Mouse (Mus musculus) CH12F3 (cell line): ENCODE data around the gene Cnot10.

ENCODE experiments used
- in situ Hi-C: fragments of 300-500 bp; cut with MboI; formaldehyde crosslinking; loops from 2 replicates; pipeline ENCODE4 v1.14.3; 2020; ENCODE audit warnings: low sequenced_read_pairs

The Cnot10 gene

DNA sequence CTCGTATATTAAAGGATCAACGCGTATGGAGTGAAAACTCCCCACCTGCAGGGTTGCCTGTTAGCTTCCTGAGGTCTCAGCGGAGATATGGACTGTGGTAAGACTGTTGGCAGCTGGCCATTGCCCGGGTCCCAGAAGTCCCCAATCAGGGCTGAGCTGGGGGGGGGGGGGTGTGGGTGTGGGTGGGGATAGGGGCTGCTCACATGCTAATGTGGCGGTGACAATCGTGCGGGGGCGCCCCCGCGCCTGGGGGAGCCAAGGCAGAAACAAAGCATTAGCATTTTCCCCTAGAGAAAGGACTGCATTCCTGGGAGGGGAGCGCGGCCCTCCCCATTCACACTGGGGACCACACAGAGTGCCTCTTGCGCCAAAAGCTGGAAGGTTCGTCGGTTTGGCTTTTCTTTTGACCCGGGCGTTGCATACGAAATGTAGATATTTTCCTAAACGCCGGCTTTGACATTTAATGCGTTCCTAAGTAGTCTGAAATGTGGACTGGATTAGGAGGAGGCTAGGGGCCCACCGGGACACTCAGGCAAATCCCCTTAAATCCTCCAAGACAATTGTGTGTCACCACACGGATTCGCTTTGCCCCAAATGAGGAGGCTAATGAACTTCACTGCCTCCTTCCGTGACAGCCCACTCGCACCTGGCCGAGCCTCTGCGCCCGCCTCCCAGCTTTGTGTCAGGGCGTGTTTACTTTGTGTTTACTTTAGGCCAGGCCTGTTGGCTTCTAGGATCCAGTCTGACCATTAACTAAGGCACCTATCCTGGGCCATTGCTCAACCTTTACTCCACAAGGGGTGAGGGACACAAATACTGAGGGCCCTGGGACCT lies 55.6 kb downstream of the Cnot10 start:
- in situ Hi-C loops = loop anchor here (10.0 kb wide), 1 partner anchor 170 kb away; no protein-coding TSS in a partner anchor

DNA sequence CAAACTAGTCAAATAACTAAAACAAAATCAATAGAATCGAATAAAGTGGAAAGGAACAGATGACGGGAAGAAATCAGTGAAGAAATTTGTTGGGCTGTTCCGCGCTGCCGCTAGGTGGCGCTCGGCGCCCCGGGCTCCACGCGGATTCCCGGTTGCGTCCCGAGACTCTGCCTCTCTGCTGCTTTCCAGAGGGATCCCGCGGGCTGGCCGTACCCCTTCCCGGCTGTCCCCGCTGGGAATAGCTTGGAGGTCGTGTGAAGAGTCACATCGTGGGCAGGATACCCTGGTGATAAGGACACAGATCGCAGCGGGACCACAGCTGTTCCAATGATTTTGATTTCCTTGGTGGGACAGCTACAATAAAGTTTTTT lies 56.2 kb downstream of the Cnot10 start:
- in situ Hi-C loops = loop anchor here (10.0 kb wide), 1 partner anchor 169 kb away; no protein-coding TSS in a partner anchor

DNA sequence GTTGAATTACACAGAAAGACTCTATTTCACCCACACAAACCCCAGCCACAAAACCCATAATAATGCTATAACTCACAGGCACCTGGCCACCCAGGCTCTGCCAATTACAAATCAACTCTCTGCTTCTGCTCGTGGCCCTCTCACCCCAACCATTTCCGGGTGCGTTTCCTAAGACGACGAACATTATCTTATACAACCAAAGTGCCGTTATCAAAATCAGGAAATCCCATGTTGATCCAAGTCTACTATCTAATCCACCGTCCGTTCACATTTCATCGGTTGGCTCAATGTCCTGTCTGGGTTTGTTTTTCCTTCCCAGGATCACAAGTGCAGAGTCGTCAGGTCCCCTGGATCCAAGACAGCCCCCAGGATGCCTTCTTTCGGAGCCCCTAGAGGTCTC lies 61.3 kb downstream of the Cnot10 start:
- in situ Hi-C loops = loop anchor here (5.0 kb wide), 1 partner anchor 76 kb away; the partner anchor contains the start of gene Ccr4

DNA sequence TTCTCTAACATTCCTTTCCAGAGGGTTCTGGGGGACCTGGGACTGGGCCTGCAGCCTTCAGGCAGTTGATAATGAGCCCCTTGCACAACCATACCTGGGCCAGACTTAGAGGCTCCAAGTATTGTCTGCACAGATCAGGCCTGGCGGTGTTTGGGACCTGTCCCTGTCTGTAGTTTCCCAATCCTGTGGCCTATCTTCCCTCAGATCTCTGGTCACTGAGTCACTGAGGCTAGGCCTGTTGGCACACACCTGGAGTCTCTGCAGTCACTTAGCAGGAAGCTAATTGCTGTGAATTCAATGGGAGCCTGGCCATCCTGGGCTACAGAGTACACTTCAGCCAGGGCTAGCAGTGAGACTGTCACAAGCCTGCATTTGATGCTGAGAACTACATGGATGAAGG lies 64.0 kb downstream of the Cnot10 start:
- in situ Hi-C loops = loop anchor here (5.0 kb wide), 1 partner anchor 74 kb away; the partner anchor contains the start of gene Ccr4

DNA sequence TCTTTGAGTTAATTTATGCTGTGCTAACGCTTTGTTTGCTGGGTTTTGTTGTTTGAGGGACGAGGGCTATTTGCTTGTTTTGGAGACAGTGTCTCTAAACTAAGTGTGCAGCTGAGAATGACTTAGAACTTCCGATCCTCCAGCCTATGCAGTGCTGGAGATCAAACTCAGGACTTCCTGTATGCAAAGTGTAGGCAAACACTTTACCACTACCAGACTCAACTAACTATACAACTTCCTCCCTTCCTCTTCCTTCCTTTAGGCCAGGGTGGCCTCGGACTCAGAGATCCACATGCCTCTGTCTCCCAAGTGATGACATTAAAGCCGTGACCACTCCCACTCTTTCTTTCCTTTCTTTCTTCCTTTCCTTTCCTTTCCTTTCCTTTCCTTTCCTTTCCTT lies 66.5 kb downstream of the Cnot10 start:
- in situ Hi-C loops = no loop called here

DNA sequence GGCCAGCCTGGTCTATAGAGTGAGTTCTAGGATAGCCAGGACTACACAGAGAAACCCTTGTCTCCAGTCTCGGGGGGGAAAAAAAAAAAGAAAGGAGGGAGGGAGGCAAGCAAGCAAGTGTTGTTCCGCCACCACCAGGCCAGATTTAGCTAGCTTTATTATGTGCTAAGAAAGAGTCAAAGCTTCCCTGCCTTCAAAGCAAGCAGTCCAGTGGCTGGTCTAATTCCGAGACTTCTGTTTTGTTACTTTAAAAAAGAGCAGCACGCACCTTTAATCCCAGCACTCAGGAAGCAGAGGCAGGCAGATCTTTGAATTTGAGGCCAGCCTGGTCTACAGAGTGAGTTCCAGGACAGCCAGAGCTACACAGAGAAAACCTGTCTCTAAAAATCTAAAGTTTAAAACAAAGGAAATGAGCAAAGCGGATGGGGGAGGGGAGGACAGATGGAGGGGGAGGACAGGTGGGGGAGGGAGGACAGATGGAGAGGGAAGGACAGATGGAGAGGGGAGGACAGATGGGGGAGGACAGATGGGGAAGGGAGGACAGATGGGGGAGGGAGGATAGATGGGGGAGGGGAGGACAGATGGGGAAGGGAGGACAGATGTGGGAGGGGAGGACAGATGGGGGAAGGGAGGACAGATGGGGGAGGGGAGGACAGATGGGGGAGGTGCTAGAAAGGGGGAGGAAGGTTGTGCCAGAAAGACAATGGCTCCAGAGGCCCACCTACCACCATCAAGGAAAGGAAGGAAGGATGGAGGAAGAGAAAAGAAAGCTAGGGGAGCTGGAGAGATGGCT lies 71.1 kb downstream of the Cnot10 start:
- in situ Hi-C loops = no loop called here

DNA sequence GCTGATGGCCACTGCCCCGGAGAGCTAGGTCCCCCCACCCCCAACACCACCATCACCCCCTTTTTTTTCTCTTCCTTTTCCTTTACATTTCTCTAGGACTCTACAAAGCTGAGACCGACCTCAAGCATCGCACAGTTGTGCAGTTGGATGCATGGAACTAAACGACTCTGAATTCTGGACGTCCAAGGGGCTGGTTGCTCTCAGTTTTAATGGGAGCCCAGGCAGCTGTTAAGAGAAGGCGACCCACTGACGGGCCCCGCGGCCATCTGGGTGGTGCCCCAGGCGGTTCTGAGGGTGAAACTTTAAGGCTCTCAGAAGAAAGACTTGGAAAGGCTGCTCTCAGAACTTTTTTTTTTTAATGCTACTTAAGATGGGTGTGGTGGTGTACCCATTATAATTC lies 75.3 kb downstream of the Cnot10 start:
- in situ Hi-C loops = no loop called here

DNA sequence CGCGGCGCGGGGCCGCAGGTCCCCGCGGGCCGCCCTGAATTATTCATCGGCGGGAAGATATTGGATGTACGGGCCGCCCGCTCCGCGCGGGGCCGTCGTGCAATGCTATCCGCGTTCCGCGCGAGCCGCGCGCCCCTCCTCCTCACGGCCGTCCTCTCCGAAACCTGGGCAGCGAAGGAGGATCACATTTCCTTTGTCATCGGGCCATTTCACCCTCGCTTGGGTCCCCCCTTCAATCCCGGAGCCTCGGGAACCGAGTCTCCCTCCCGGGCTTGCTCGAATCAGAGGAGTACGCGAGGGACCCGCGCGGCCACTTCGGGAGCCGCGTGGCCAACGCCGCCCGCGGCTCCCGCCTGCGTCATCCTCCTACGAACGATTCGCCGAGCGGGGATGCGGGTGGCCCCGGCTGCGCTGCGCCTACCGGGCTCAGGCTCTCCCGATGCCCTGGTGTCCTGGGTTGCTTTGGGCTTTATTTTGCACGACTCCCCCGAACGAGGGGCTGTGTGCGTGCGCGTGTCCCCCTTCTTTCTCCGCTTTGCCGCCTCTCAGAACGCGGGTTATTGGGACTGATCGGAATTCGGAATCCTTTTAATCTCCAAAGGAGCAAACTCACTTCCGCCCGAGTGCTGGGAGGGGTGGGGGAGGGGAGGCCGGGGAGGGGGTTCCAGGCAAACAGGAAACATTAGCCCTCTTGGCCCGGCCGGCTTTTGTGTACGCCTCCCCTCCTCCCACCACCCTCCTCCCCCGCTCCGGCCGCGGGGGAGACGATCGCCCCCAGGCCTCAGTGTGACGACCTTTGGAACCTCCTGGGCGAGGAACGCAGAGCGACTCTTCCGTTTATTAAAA lies 76.0 kb downstream of the Cnot10 start, which contains the start of gene Trim71:
Gene Trim71, minus strand, starts transcription at position 609 of the 846 bp plus-strand sequence.
- in situ Hi-C loops = no loop called here

DNA sequence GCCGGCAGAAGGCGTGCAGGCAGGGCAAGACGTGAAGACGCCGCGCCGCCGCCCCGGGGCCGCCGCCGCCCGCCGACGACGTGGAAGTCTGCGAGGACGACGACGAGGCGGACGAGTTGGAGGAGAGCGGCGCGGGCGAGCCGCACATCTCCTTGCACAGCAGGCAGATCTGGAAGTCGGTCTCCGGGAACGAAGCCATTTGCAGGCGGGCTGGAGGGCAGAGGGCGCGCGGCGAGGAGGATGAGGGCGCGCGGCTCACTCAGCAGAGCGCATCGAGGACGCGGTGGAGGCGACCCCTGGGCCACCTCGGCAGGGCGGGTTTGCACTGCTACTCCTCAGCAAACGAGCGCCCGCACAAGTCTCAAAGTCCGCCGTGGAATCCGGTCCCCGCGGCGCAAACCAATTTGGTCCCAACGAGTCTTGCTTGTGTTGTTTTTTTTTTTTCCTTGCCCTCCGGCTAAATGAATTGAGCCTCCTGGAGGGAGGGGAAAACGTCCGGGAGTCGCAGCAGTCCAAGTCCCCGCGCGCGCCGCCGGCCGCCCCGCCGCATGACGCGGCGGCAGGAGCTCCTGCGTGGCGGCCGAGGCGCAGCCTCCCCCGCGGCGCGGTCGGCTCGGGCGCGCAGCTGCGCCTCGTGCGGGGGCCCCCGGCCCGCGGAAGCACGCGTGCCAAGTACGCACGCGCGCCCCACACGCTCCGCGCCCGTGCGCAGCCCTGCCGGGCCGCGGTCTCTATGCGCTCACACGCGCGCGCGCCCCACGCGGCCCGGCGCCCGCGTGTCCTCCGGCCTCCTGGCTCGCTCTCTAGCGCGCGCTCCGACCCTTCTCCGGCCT lies 76.8 kb downstream of the Cnot10 start:
- in situ Hi-C loops = no loop called here

DNA sequence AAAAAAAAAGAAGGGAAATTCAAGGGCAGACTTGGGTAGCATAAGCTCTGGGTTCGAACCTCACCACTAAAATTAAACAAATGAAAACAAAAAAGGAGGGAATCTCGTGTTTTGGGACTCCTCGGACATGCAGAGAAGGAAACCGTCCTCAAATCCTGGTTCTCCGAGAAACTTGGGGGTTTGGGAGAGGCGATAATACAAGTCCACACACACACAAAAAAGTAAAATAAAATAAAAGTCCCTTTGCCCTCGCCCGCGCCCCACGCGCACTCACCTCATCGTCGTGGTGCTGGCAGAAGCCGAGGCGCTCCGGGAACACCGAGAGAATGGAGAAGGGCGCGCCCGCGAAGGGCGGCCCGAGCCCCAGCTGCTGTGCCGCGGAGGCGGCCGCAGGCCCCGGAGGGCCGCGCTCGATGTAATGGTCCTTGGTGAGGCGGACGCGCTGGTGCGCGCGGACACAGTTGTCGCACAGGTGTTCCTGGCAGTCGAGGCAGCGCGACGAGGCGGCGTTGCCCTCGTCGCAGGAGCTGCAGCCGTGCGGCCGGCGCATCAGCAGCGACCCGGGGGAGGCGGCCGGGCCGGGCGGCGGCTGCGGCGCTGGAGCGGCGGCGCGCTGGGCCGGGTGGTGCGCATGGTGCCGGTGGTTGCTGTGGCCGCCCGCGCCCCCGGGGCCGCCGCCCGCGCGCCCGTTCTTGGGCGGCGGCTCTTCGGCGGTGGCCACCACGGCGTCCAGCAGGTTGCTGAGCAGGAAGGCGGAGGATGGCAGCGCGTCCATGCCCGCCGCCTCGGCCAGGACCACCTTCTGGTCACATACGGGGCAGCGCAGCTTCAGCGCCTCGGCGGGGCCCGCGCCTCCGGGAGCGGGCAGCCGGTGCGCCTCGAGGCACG lies 77.7 kb downstream of the Cnot10 start:
- in situ Hi-C loops = no loop called here

DNA sequence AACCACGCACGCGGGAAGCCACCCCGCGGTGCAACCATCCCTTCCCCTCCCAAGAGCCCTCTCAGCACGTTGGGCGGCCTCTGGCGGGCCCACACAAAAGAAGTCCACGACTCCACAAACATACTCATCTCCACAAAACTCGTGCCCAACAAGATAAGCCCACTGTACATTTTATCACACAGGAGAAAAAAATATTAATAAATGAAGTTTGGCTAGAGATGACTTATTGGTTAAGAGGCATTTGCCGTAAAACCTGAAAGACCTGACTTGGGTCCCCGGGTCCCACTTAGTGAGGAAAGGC lies 78.4 kb downstream of the Cnot10 start:
- in situ Hi-C loops = no loop called here

DNA sequence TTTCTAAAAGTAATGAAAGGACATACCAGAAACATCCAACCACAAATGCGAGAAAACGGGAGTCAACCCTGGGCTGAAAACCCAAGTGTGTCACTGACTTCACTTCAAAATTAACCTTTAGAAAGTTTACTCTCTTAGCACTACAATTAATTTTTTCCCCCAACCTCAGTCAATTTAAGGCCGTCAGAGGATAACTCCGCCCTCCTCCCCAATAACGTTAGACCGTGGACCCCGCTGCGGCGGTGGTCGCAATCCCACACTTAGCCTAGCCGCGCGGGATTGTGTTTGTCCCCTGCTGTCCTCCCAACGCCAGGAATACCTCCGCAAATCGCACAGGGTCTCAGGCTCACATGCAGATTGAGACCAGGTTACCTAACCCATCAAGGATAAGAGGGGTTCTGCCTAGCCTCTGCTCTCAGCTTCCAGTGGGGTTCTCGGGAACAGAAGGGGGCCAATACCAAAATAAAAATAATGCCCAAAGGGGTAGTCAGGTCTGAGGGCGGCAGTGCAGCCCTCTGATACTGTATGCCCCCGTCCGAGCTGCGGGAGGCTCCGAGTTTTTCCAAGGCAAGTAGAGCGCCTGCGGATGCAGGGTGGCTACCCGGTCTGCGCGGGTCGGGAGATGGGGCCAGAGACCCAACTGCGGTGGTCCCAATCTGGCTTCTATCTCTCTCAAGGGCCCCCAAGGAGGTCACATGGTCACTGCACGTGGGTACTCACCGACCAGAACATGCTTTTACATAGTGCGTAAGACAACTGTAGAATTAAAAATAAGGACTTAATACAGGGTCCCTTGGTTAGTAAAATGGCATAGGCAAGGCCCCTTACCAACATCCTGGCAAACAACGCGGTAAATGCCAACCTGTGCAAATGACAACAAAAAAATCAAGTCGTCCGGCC lies 79.0 kb downstream of the Cnot10 start:
- in situ Hi-C loops = no loop called here

DNA sequence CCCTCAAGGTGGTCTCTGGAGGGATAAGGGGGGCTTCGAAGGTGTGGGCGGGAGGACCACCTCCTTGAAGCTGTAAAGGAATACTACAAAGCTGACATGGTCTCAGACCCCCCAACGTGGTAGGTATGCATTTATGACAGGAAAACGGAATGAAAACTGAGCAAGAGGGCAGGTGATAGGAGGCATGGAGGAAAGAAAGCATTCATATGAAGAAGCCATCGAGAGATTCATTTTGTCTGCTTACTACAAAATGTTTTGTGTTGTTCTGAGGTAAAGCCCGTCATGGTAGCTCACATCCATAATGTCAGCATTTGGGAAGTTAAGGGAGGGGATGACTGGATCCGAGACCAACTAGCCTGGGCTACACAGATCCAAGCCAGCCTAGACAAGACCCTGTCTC lies 79.8 kb downstream of the Cnot10 start:
- in situ Hi-C loops = no loop called here

DNA sequence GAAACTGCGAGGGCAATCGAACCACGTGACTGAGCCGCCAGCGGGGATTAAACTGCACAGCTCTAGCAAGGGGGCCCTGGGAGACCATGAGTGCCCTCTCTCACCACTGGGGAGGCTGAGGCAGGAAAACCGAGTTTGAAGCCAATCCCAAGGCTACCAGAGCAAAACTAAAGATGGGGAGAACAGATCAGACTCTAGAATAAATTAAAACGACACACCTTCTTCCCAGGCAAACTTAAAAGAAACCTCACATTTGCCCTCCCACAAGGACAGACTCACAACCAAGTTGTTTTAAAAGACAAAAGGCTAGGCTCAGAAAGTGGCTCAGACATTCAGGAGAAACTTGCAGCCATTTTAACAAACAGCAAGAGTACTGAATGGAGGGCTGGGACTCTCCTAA lies 82.9 kb downstream of the Cnot10 start:
- in situ Hi-C loops = no loop called here

DNA sequence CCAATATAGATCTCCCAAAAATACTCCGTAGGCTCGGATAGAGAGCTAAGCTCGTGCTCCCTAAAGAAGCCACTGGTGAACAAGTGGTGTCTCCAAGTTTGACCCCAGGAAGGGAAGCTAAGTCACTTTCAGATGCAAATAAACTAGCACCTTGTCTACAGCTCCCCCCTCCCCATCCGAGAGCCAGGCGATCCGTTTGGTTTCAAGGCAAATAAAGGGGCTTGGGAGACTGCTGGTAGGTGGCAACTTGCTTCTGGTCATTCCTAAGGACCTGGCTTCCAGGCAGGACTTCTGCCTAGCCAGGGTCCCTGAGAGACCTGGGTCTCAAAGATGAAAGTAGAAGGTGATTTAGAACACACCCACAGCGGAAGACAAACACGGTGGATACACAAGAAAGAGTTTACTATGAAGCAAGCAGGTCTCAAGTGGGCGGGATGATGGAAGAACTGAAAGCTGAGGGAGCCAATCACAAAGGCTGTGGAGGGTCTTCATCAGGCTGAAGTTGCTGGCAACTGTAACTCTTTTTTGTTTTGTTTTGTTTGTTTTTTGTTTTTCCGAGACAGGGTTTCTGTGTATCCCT lies 83.6 kb downstream of the Cnot10 start:
- in situ Hi-C loops = no loop called here

DNA sequence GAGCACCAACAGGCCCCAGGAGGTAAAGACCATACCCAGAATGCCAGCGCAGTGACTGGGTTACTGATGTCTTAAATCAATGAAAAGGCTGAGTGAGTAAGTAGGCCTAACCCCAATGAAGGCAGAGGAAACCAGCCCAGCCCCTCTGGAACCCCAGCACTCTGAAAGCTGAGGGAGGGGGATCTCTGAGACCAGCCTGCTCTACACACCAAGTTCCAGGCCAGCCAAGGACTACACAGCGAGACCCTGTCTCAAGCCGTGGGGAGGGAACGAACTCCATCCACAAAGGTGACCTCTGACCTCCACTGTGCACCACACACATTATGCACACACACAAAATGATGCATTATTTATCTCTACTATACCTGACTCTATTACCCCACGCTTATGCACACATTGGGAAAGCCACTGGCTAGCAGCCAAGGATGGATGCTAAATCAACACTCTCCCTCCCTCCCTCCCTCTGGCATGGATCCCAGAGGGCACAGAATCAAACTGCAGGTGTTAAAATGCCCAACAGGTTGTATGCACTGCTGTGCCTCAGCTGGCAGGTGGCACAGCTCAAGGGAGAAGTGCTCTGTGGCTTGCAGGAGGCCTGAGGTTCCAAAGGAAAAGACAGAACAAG lies 85.5 kb downstream of the Cnot10 start:
- in situ Hi-C loops = no loop called here

DNA sequence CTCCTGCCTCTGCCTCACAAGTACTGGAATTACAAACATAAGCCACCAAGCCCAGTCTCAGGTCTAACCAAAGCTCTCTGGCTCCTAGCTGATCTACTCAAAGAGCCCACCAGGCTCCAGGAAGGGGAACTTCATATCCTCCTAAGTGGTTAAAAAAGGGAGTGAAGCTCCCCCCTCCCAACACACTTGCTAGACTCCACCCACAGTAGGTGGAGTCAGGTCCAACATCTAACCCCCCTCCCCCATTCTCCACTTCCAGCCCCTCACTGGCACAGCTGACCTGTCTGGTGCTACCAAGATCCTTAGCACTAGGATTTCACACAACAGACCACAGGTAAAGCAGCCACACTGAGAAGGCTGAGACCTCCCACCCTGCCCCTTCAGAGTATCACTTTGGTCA lies 86.2 kb downstream of the Cnot10 start:
- in situ Hi-C loops = no loop called here

DNA sequence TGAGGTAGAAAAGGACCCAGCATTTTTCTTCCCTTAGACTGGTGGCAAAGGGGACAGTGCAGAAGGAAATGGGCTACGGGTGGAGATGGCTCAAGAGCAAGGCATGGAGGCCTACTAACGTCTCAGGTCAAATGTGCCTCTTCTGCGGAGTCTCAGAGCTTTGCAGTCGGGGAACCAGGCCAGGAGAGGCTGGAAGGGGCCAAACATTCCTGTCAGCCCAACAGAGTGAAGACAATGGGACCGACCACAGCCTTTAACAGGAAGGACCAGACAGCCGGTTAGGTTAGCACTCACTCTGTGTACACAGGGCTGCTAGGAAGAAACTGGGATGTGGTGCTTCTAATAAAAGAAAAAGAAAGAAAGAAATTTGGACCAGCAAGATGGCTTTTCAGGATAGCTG lies 90.0 kb downstream of the Cnot10 start:
- in situ Hi-C loops = no loop called here
